Mouse (Mus musculus) embryonic facial prominence, embryonic 11.5 days (tissue): ENCODE results near the gene Hmcn2. TPM values are rescaled to one million over a fixed set of nuclear protein-coding genes. Genes with fewer than 3 reads are reported as not detected.

ENCODE experiments used
- ATAC-seq: fragments of 200-750 bp; cut with Nextera tagmentation; replicated peaks from 2 replicates; pipeline ENCODE4 v1.8.0; 2017; ENCODE audit warnings: low read depth; ENCODE audit not compliant: insufficient number of reproducible peaks, low FRiP score, low TSS enrichment
- DNase-seq: peaks from one replicate; pipeline ENCODE4 v3.0.0-alpha.2; 2015; ENCODE audit warnings: low spot score
- H3K27ac ChIP-seq: fragments of 300-500 bp; sonication (generic); replicated peaks from 2 replicates; pipeline ENCODE4 v1.5.1; 2014; ENCODE audit warnings: mild to moderate bottlenecking, low read depth, low read length, control low read depth
- H3K27me3 ChIP-seq: fragments of 300-500 bp; sonication (generic); 2 replicates; pipeline ENCODE4 v1.6.1; 2014; ENCODE audit warnings: mild to moderate bottlenecking, low read length, moderate library complexity, mixed read lengths; ENCODE audit not compliant: control insufficient read depth, insufficient read depth
- H3K36me3 ChIP-seq: fragments of 300-500 bp; sonication (generic); replicated peaks from 2 replicates; pipeline ENCODE4 v1.6.1; 2014; ENCODE audit warnings: low read depth, mild to moderate bottlenecking, low read length, moderate library complexity, mixed read lengths; ENCODE audit not compliant: control insufficient read depth, insufficient read depth
- H3K4me1 ChIP-seq: fragments of 300-500 bp; sonication (generic); 2 replicates; pipeline ENCODE4 v1.6.1; 2014; ENCODE audit warnings: low read length, mixed read lengths; ENCODE audit not compliant: control insufficient read depth, insufficient read depth
- H3K4me2 ChIP-seq: fragments of 300-500 bp; sonication (generic); 2 replicates; pipeline ENCODE4 v1.6.1; 2014; ENCODE audit warnings: low read depth, mild to moderate bottlenecking, control low read depth, low read length, moderate library complexity
- H3K4me3 ChIP-seq: fragments of 300-500 bp; sonication (generic); 2 replicates; pipeline ENCODE4 v1.5.1; 2014; ENCODE audit warnings: low read depth, low read length, control low read depth
- H3K9ac ChIP-seq: fragments of 300-500 bp; sonication (generic); replicated peaks from 2 replicates; pipeline ENCODE4 v1.6.1; 2014; ENCODE audit warnings: mild to moderate bottlenecking, control low read depth, low read length
- H3K9me3 ChIP-seq: fragments of 300-500 bp; sonication (generic); replicated peaks from 2 replicates; pipeline ENCODE4 v1.6.1; 2016; ENCODE audit warnings: mild to moderate bottlenecking, low read length, inconsistent platforms, mixed read lengths; ENCODE audit not compliant: control insufficient read depth
- WGBS: fragments of 180-500 bp; shearing (Covaris S2); extraction: QIAGEN DNeasy Blood & Tissue Kit; methylation state at CpG from one replicate; pipeline ENCODE4 v1.1.7; 2014; 5-methylcytosine and 5-hydroxymethylcytosine counted together
- polyA plus RNA-seq: library from polyadenylated mRNA; unstranded; fragments of >200 nt; fragmentation: Nextera tagmentation; extraction: Ambion mirVana; gene quantifications from 2 replicates; pipeline ENCODE4 v1.2.1, GENCODE M21; 2014

The Hmcn2 gene
- polyA plus RNA-seq, 1 experiment from 2014 or later, result 0.10 TPM

DNA sequence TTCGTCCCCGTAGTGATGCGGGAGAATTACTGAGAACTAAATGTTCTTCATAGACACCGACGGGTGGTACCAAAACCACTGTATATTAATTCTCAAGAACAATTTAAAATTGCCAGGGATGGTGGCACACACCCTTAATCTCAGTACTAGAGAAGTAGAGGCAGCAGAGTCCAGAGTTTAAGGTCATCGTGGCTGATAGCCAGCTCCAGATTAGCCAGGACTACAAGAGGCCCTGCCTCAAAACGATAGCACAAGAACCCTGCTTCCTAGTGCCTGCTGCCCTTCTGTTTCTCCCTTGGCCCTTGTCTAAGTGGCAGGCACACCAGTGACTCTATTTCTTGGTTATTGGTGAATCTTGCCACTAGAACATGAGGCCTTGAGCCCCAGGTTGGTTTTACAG lies 146.7 kb downstream of the Hmcn2 start:
- ATAC-seq, result no peak
- Histone ChIP-seq H3K4me3 (no peak overlapping the region), H3K36me3 (no peaks in the 10 kb centered on the region), H3K27me3 (peaks cover 18% of the 10 kb centered on the region), H3K4me2 (no peak overlapping the region), H3K4me1 (no peaks in the 10 kb centered on the region), H3K27ac (no peak overlapping the region), H3K9me3 (no peaks in the 10 kb centered on the region), H3K9ac (no peak overlapping the region)
- no peak for DNase-seq
- 82% methylated on average over 7 of the region's 7 CpGs for WGBS

DNA sequence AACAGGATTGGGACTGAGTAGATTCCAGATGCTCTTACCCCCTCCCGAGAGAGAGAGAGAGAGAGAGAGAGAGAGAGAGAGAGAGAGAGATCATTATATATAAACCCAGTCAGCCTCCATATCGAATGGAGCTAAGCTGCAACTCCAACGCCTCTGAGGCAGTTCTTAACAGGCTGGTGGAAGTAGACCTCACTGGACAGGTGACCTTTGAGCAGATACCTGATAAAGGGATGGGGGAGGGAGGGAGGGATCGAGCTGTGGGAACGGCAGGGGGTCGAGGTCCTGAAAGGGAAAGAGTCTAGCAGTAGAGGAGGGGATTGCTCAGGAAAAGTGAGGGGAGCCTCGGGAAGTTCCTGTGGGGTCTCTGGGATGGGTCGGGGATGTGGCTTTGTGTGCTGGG lies 147.8 kb downstream of the Hmcn2 start:
- Histone ChIP-seq H3K36me3 (no peaks in the 10 kb centered on the region), H3K4me3 (no peak overlapping the region), H3K4me2 (no peak overlapping the region), H3K4me1 (no peaks in the 10 kb centered on the region), H3K9ac (no peak overlapping the region), H3K27ac (no peak overlapping the region), H3K27me3 (peaks cover 18% of the 10 kb centered on the region), H3K9me3 (no peaks in the 10 kb centered on the region)
- WGBS, result 38% methylated on average over 8 of the region's 8 CpGs
- DNase-seq, result no peak
- ATAC-seq, result no peak

DNA sequence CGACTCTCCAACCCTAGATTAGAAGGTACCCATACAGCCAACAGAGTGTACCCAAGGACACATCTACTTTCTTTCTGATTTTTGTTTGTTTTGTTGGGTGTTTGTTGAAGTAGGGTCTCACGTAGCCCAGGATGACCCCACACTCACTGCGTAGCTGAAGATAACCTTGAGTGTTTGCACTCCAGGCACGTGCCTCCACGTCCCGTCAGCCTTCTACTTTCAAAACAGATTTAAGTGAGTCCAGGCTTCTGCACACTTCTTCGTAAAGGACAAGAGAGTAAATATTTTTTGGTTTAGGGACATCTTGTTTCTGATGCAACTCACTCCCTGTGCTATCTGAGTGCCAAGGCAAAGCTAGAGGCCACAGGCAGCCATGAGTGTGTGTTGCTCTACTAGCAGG lies 149.0 kb downstream of the Hmcn2 start:
- H3K9me3 ChIP-seq, result no peaks in the 10 kb centered on the region
- 75% methylated on average over 7 of the region's 7 CpGs for WGBS
- no peak overlapping the region for H3K27ac ChIP-seq
- H3K4me1 ChIP-seq, result no peaks in the 10 kb centered on the region
- no peak overlapping the region for H3K4me2 ChIP-seq
- H3K4me3 ChIP-seq, result no peak overlapping the region
- no peak overlapping the region for H3K9ac ChIP-seq
- DNase-seq (no peak), ATAC-seq (no peak)
- H3K36me3 ChIP-seq, result no peaks in the 10 kb centered on the region
- peaks cover 18% of the 10 kb centered on the region for H3K27me3 ChIP-seq

DNA sequence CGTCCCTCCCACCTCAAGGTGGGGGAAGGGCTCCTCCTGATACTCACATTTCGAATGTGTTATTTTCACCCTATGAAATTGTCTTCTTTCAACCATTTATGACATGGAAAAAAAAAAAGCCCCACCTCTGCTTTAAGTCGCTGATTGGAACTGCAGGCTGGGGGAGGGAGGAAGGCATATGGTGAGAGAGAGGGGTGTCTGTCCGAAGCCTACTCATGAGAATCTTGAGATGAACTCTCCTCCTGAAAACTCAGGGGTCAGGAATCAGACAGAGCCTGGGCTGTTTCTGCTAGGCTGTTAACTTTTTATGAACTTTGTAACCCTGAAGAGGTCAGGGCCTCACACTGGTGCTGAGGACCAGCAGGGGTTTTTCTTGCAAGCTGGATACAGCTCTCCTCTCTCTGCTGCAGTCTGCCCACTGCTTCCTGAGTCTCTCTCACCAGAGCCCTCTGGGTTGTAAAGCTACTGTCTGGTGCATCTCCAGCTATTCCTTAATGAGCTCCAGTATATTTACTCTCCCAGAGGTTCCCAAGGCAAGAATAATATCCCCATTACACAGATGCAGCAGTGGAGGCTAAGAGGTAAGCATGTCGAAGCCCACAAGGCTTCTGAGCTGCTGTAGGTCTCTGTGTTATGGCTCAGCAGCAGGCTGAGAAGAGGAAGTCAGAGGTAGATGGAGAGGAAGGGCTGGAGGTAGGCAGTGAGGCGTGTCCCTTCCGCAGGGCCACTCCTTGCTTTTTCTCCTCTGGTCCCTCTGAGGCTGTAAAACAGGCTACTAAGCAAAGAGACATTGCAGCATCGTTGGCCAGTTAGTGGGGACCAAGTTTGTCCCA lies 149.7 kb downstream of the Hmcn2 start:
- Histone ChIP-seq H3K4me2 (no peak overlapping the region), H3K27me3 (peaks cover 17% of the 10 kb centered on the region), H3K9me3 (no peaks in the 10 kb centered on the region), H3K4me3 (no peak overlapping the region), H3K4me1 (no peaks in the 10 kb centered on the region), H3K9ac (no peak overlapping the region), H3K36me3 (no peaks in the 10 kb centered on the region), H3K27ac (no peak overlapping the region)
- 51% methylated on average over 8 of the region's 8 CpGs for WGBS
- ATAC-seq (no peak), DNase-seq (no peak)

DNA sequence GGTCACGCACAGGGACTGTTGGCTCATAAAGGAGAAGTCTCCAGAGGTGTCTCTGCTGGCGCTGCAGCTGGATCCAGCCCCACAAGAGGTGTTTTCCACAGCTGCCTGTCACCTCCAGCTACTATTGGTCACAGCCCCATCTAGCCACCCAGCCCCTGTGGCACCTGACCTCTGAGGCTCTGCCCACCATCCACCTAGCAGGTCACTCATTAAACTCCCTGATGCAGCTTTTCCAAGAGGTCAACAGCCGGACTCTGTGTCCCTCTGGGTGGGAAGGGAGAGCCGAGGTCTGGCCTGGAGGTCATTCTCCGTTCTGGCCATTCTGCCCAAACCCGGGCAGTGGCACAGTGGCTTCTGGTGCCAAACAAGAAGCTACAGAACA lies 150.3 kb downstream of the Hmcn2 start:
- Histone ChIP-seq H3K9ac (no peak overlapping the region), H3K27me3 (peaks cover 20% of the 10 kb centered on the region), H3K4me2 (no peak overlapping the region), H3K27ac (no peak overlapping the region), H3K4me1 (no peaks in the 10 kb centered on the region; the same call in 1 of the 2 replicates), H3K9me3 (no peaks in the 10 kb centered on the region), H3K36me3 (no peaks in the 10 kb centered on the region), H3K4me3 (no peak overlapping the region)
- DNase-seq (no peak), ATAC-seq (no peak)
- WGBS, result 67% methylated on average over 6 of the region's 6 CpGs

DNA sequence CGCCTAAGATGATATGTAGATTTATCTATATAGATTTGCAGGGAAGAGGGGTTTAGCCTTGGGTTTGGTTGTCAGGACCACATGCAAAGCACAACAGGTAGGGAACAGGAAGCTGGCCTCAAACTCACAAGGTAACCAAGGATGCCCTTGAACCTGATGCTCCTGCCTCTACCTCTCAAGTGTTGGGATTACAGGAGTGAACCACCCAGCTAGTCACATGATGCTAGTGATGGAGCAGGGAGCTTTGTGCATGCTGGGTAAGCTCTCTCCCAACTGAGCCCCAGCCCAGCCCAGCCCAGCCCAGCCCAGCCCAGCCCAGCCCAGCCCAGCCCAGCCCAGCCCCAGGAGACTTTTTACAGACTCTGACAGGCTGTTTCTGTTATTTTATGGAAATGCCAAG lies 153.2 kb downstream of the Hmcn2 start:
- Histone ChIP-seq H3K4me2 (no peak overlapping the region), H3K4me3 (no peak overlapping the region), H3K27me3 (peaks cover 26% of the 10 kb centered on the region), H3K9me3 (no peaks in the 10 kb centered on the region), H3K4me1 (peaks cover 13% of the 10 kb centered on the region), H3K36me3 (no peaks in the 10 kb centered on the region), H3K9ac (no peak overlapping the region), H3K27ac (no peak overlapping the region)
- ATAC-seq, result no peak
- DNase-seq, result no peak
- 84% methylated on average over 1 of the region's 1 CpGs for WGBS

DNA sequence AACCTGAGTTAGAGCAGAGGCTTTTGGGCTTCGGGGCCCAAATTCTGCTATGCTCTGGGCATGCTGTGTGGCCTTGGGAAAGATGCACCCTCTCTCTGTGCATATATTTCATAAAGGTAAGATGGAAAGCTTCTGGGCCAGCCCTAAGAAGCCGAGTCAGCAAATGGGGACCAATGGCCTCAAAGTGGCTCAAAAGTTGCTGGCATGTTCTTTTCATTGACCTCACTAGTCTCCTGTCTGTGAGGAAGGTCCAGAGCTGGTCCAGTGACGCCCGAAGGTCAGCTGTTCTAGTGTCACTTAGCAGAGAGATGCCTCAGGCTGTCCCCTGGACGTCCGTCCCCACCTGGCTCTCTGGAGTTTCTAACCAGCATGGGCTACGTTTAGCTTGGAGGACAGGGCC lies 154.6 kb downstream of the Hmcn2 start:
- no peak overlapping the region for H3K9ac ChIP-seq
- ATAC-seq (no peak), DNase-seq (no peak)
- peaks cover 26% of the 10 kb centered on the region for H3K27me3 ChIP-seq
- H3K4me2 ChIP-seq, result no peak overlapping the region
- 69% methylated on average over 7 of the region's 7 CpGs for WGBS
- no peaks in the 10 kb centered on the region for H3K36me3 ChIP-seq
- H3K9me3 ChIP-seq, result no peaks in the 10 kb centered on the region
- H3K4me3 ChIP-seq, result no peak overlapping the region
- peaks cover 13% of the 10 kb centered on the region for H3K4me1 ChIP-seq
- no peak overlapping the region for H3K27ac ChIP-seq

DNA sequence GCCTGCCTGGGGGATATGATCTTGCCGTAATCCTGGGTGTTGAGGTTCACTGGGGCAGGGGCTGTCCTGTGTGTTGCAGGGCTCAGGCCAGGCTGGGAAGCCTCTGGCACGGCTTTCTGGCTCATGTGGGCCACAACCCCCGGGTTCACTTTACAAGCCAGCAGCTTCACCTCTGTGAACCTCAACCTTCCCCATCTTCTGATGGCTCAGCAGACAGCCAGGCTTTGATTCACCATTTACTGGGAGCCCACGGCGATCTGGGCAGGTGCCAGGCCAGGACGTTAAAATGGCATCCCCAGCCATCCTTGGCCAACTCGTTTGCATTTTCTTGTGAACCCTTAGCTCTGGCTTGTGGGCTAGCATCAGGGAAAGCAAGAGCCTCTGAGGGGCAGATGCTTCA lies 155.3 kb downstream of the Hmcn2 start:
- no peak for ATAC-seq
- peaks cover 26% of the 10 kb centered on the region for H3K27me3 ChIP-seq

More for the DNA sequence above, 155.3 kb downstream of the Hmcn2 start:
- Histone ChIP-seq H3K9me3 (no peaks in the 10 kb centered on the region), H3K27ac (no peak overlapping the region), H3K9ac (peak overlapping the region; percentile 7; the same call in 1 of the 2 replicates), H3K4me2 (peak overlapping the region; percentile 91), H3K36me3 (no peaks in the 10 kb centered on the region), H3K4me3 (peak overlapping the region; percentile 42), H3K4me1 (peaks cover 13% of the 10 kb centered on the region)
- 24% methylated on average over 7 of the region's 7 CpGs for WGBS
- DNase-seq, result no peak
